Mouse (Mus musculus) hematopoietic stem cell, adult 5-6 weeks (primary cell): Measurements from ENCODE around the gene Pxdn. TPM values are rescaled to one million over a fixed set of nuclear protein-coding genes. Genes with fewer than 3 reads are reported as not detected.
A peak's percentile ranks its signal among the peaks of the same experiment; 100 is the strongest.

Experiments used
- ATAC-seq, 2 experiments: fragments of 125-278 bp in 1 of 2; replicated peaks in 1 of 2; 2 replicates each; pipeline ENCODE4 v1.8.0; 2016 to 2017; ENCODE audit warnings: inconsistent platforms in 2 of 2, mild to moderate bottlenecking in 2 of 2, moderate number of reproducible peaks in 2 of 2, low read depth in 1 of 2, moderate TSS enrichment in 1 of 2; ENCODE audit not compliant: low FRiP score in 2 of 2, poor library complexity in 2 of 2, severe bottlenecking in 2 of 2, insufficient read depth in 1 of 2, low TSS enrichment in 1 of 2
- total RNA-seq: library from RNA; stranded (forward); fragments of 172-1452, 232-1000 nt; gene quantifications from 2 replicates; pipeline ENCODE4 v1.2.3, GENCODE M21; 2017

Pxdn gene
- total RNA-seq, 1 experiment from 2014 or later: not detected

- no peak for ATAC-seq
These were observed 64.5 kb downstream of the Pxdn start for GRCm38 (mm10) chr12:30001951-30002350.

GRCm38 (mm10) chr12:30003680-30004364, 66.4 kb downstream of the Pxdn start:
- no peak for ATAC-seq

- ATAC-seq: no peak
These were observed 66.9 kb downstream of the Pxdn start for GRCm38 (mm10) chr12:30004365-30004723.

- ATAC-seq: no peak
These were observed 69.2 kb downstream of the Pxdn start for GRCm38 (mm10) chr12:30006586-30006985.

GRCm38 (mm10) chr12:30008741-30009140, 71.3 kb downstream of the Pxdn start:
- ATAC-seq: no peak

- no peak for ATAC-seq
These were observed 78.1 kb downstream of the Pxdn start for GRCm38 (mm10) chr12:30015501-30015900.

GRCm38 (mm10) chr12:30017131-30017530, 79.7 kb downstream of the Pxdn start:
- ATAC-seq: no peak

GRCm38 (mm10) chr12:30020447-30020846, 83.0 kb downstream of the Pxdn start:
- ATAC-seq: no peak

GRCm38 (mm10) chr12:30023491-30023890, 86.1 kb downstream of the Pxdn start:
- ATAC-seq: no peak

GRCm38 (mm10) chr12:30024264-30024825, 86.9 kb downstream of the Pxdn start:
- no peak for ATAC-seq

GRCm38 (mm10) chr12:30027721-30028340, 90.4 kb downstream of the Pxdn start:
- ATAC-seq: no peak

GRCm38 (mm10) chr12:30029111-30029510, 91.7 kb downstream of the Pxdn start:
- no peak for ATAC-seq

- no peak for ATAC-seq
These were observed 93.2 kb downstream of the Pxdn start for GRCm38 (mm10) chr12:30030571-30030970.

GRCm38 (mm10) chr12:30034681-30035080, 97.3 kb downstream of the Pxdn start:
- ATAC-seq: no peak

- ATAC-seq: no peak
These were observed 98.0 kb downstream of the Pxdn start for GRCm38 (mm10) chr12:30035406-30035805.

- ATAC-seq: no peak
These were observed 98.6 kb downstream of the Pxdn start for GRCm38 (mm10) chr12:30035841-30036568.

GRCm38 (mm10) chr12:30036569-30037055, 99.2 kb downstream of the Pxdn start:
- ATAC-seq: no peak

GRCm38 (mm10) chr12:30039565-30039964, 102.2 kb downstream of the Pxdn start:
- ATAC-seq: peak; percentile 22 to 39; a peak in 2 of 4 replicates
